Mouse (Mus musculus) right cerebral cortex, postnatal 10 days (tissue): ENCODE measurements around the gene Mrps33.

Experiments
- DNase-seq, 2 experiments: peaks; one replicate each; pipeline ENCODE4 v3.0.0; 2021; ENCODE audit warnings: low spot score in 2 of 2

Mrps33 gene

DNA sequence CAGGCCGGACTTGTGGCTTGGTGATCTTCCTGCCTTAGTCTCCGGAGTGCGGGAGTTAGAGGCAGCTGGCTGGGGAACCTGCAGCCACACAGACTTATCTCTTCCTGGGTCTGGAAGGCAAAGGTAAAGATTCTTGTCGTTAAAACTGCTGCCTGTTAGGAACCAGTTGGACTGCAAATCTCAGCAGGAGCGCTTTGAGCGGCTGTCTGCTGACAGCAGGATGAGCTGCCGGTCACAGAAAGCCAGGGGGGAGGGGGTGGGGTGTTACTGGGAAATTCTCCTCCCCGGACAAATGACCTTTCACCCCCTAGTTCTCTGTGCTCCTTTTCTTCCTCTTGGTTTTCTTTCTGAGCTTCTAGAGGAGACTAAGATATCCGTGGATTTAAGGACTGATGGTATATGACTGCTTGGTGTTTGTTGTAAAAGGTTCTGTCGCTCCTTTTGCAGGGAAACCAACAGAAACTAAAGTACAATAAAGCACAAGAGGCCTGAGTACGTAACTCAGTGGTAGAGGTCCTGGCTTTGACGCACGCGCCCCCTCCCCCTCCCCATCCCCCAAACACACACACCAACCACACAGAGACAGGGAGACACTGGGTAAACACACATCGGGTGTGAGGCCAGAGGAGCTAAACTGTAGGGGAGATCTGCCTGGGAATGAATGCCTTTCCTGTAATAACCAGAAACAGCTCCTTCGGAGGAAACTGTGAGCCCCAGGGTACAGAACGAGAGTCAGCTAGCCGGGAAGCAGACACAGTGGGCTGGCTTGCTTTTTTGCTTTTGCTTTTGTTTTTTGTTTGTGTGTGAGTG is 29.7 kb downstream of the Mrps33 start:
- DNase-seq: peak in 1 of 2 experiments; percentile 22

- no peak for DNase-seq
These were observed 32.3 kb downstream of the Mrps33 start for GRCm38 (mm10) chr6:39778506-39778905.

- no peak for DNase-seq
These were observed 34.5 kb downstream of the Mrps33 start for GRCm38 (mm10) chr6:39776275-39776674.

DNA sequence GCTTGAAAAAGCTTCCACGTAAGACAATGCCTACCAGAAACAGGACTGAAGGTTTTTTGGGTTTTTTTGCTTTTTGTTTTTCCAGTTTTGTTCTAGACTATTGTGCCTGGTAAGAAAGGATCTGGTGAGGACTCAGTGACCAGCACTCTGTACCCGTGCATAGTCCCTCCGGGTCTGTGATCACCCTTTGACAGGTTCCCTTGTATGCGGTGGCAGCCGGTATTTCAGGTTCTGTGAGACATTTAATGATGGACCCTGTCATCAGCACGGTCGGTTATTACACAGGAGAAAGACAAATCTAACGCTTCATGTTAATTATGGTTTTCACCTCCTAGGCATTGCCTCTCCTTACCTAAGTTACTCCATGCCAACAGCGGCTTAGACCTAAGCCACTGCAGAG is 35.8 kb downstream of the Mrps33 start:
- no peak for DNase-seq

DNA sequence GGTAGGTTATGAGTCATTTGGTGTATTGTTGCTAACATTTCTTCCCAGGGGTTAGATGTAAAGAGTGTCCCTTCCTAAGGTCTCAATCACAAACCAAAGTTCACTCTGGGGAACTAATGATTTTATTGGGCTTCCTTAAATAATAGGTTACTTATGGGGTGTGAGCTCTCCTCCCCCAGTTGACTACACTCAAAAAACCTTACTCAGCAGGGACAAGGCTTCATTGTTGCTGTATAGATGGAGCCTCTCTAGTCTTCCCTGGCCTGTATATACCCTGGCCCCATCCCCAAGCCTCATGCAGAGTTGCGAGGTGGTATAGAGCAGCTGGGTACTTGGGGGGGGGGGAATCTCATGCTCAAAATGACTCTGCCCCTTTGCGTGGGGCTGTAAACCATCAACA is 53.6 kb downstream of the Mrps33 start:
- no peak for DNase-seq
